Mouse (Mus musculus) midbrain, embryonic 12.5 days (tissue): ENCODE measurements around the gene Dennd2c. TPM values are rescaled to one million over a fixed set of nuclear protein-coding genes. Genes with fewer than 3 reads are reported as not detected.

ENCODE experiments used
- ATAC-seq: fragments of 200-750 bp; cut with Nextera tagmentation; 2 replicates; pipeline ENCODE4 v1.8.0; 2017; ENCODE audit warnings: low read depth, moderate TSS enrichment, moderate library complexity; ENCODE audit not compliant: low FRiP score
- H3K27ac ChIP-seq: fragments of 300-500 bp; sonication (generic); replicated peaks from 2 replicates; pipeline ENCODE4 v1.5.1; 2016; ENCODE audit warnings: mild to moderate bottlenecking
- H3K27me3 ChIP-seq: fragments of 300-500 bp; sonication (generic); 2 replicates; pipeline ENCODE4 v1.6.1; 2016; ENCODE audit warnings: mild to moderate bottlenecking
- H3K36me3 ChIP-seq: fragments of 300-500 bp; sonication (generic); 2 replicates; pipeline ENCODE4 v1.6.1; 2016
- H3K4me1 ChIP-seq: fragments of 300-500 bp; sonication (generic); 2 replicates; pipeline ENCODE4 v1.6.1; 2016
- H3K4me2 ChIP-seq: fragments of 300-500 bp; sonication (generic); replicated peaks from 2 replicates; pipeline ENCODE4 v1.6.1; 2016; ENCODE audit warnings: mild to moderate bottlenecking, moderate library complexity
- H3K4me3 ChIP-seq: fragments of 300-500 bp; sonication (generic); 2 replicates; pipeline ENCODE4 v1.5.1; 2016; ENCODE audit warnings: mild to moderate bottlenecking
- H3K9ac ChIP-seq: fragments of 300-500 bp; sonication (generic); replicated peaks from 2 replicates; pipeline ENCODE4 v1.6.1; 2016; ENCODE audit warnings: mild to moderate bottlenecking, moderate library complexity
- H3K9me3 ChIP-seq: fragments of 300-500 bp; sonication (generic); 2 replicates; pipeline ENCODE4 v1.6.1; 2016; ENCODE audit warnings: mild to moderate bottlenecking
- WGBS: fragments of 180-500 bp; shearing (Covaris S2); methylation state at CpG from one replicate; pipeline ENCODE4 v1.1.7; 2016; 5-methylcytosine and 5-hydroxymethylcytosine counted together
- polyA plus RNA-seq: library from polyadenylated mRNA; unstranded; fragments of >200 nt; fragmentation: Nextera tagmentation; extraction: Ambion mirVana; gene quantifications from 2 replicates; pipeline ENCODE4 v1.2.1, GENCODE M21; 2016

Dennd2c gene
- polyA plus RNA-seq, 1 experiment from 2014 or later = 3.5 TPM

DNA sequence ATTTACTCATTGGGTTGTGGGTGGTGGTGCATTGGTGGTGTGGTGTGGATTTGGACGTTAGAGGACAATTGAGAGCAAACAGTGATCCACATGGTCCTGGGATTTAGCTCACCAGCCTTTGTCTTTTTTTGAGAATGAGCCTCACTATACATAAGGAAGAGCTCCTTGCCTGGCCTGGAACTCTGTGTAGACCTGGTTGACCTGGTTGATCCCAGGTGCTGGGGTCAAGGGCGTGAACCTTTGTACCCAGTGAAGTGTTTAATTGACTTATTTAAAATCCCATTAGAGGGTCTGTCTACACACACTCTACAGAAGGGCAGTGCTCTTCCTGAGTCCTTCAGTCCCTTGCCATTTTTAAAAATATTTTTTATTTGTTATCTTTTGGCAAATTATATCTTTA is 42.9 kb downstream of the Dennd2c start:
- 56% methylated on average over 2 of the region's 2 CpGs for WGBS
- H3K4me3 ChIP-seq = no peak overlapping the region

DNA sequence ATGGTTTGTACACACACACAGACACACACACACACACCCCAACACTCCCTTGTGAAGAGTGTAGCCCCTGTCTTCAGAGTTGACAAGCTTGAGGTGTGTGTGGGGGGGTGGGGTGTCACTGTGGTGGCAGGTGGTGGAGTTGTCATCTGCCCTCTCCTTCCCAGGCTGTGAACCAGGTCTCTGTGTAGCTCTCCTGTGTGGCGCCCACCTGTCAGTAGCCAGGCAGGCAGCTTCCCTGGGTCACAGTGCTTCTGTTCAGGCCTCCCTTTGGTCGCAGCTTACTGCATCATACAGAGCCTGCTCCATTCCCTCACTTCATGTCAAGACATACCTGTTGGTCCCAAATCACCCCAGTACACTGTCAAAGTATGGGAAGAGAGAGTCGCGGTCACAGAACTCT is 43.4 kb downstream of the Dennd2c start:
- Histone ChIP-seq H3K9ac (no peak overlapping the region), H3K4me3 (no peak overlapping the region), H3K4me2 (no peak overlapping the region), H3K9me3 (no peaks in the 10 kb centered on the region), H3K36me3 (no peaks in the 10 kb centered on the region), H3K27ac (no peak overlapping the region), H3K4me1 (no peaks in the 10 kb centered on the region), H3K27me3 (no peaks in the 10 kb centered on the region)
- WGBS = 79% methylated on average over 4 of the region's 4 CpGs
- ATAC-seq = no peak

More for the DNA sequence above, 42.9 kb downstream of the Dennd2c start:
- no peak for ATAC-seq
- H3K4me1 ChIP-seq = no peaks in the 10 kb centered on the region
- no peak overlapping the region for H3K9ac ChIP-seq
- no peak overlapping the region for H3K4me2 ChIP-seq
- H3K36me3 ChIP-seq = no peaks in the 10 kb centered on the region
- no peak overlapping the region for H3K27ac ChIP-seq
- no peaks in the 10 kb centered on the region for H3K9me3 ChIP-seq
- no peaks in the 10 kb centered on the region for H3K27me3 ChIP-seq

DNA sequence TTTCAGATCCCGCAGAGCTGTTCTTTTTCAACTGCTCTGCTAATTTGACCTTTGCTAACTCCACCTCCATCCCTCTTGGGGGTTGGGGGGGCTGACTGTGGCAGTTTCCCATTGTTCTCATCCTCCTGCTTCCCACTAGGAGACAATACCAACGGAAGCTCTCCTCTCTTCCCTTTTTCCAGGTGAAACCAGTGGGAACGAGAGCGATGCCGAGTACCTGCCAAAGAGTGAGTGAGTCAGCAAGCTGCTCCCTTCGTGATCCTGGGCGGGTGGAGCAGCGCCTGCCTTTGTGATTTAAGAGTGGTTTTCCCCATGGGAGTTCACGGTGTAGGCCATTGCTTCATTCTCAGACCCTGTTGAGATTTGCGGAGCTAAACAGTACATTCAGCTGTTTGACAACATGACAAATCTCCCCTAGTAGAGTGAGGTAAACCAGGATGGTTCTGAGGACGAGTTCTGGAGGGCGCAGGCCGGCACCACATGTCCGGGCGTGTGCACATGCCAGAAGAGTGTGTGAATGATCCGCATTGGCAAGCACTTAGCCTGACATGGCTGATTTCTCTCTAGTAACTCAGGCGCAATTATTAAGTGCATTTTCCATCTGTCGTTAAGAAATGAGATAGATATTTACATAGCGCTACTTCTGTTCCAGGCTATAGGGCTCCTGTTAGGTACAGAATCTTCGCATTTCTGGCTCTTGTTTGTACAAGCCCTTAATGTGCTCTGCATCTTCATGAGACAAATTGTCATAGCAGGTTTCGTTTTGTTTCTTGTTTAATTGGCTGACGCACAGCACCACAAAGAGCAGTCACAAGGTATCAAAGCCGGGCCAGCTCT is 44.1 kb downstream of the Dennd2c start:
- H3K4me1 ChIP-seq = no peaks in the 10 kb centered on the region
- ATAC-seq = no peak
- no peaks in the 10 kb centered on the region for H3K36me3 ChIP-seq
- no peak overlapping the region for H3K9ac ChIP-seq
- no peaks in the 10 kb centered on the region for H3K9me3 ChIP-seq
- no peak overlapping the region for H3K27ac ChIP-seq
- H3K27me3 ChIP-seq = no peaks in the 10 kb centered on the region
- H3K4me3 ChIP-seq = no peak overlapping the region
- no peak overlapping the region for H3K4me2 ChIP-seq
- 69% methylated on average over 23 of the region's 23 CpGs for WGBS

DNA sequence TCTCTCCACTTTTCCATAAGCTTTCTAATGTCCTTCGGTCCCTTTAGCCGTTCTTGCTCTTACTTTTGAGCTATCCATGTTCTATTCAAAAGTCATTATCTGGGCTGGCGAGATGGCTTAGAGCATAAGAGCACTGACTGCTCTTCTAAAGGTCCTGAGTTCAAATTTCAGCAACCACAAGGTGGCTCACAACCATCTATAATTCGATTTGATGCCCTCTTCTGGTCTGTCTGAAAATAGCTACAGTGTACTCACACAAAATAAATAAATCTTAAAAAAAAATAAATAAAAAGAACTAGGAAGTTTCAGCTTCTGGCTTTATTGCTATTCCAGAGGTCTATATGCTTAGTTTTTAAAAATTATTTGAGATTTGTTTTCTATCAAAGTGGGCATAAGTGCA is 45.4 kb downstream of the Dennd2c start:
- 84% methylated on average over 4 of the region's 4 CpGs for WGBS
- no peaks in the 10 kb centered on the region for H3K27me3 ChIP-seq
- H3K4me1 ChIP-seq = no peaks in the 10 kb centered on the region
- H3K4me2 ChIP-seq = no peak overlapping the region
- H3K4me3 ChIP-seq = no peak overlapping the region
- no peak for ATAC-seq
- no peaks in the 10 kb centered on the region for H3K36me3 ChIP-seq
- no peak overlapping the region for H3K27ac ChIP-seq
- no peak overlapping the region for H3K9ac ChIP-seq
- no peaks in the 10 kb centered on the region for H3K9me3 ChIP-seq

DNA sequence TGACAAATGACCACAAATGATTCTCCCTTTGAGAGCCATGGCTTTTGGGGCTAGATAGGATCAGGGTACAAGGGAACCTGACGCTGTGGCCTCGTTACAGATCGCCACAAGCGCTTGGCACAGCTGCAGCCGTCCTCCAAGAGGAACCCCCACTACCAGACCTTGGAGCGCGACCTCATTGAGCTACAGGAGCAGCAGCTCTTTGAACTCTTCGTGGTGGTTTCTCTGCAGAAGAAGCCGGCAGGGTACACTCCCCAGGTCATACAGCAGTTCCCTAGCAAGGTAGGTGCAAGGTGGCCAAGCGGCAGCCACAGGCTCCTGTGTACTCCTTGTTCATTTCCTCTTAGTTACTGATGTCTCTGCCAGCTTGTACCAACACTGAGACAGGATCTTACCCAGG is 46.5 kb downstream of the Dennd2c start:
- no peaks in the 10 kb centered on the region for H3K36me3 ChIP-seq
- H3K4me1 ChIP-seq = no peaks in the 10 kb centered on the region
- H3K4me3 ChIP-seq = no peak overlapping the region
- H3K9me3 ChIP-seq = no peaks in the 10 kb centered on the region
- no peak overlapping the region for H3K27ac ChIP-seq
- H3K27me3 ChIP-seq = no peaks in the 10 kb centered on the region
- ATAC-seq = no peak
- 90% methylated on average over 10 of the region's 10 CpGs for WGBS
- H3K4me2 ChIP-seq = no peak overlapping the region
- H3K9ac ChIP-seq = no peak overlapping the region

DNA sequence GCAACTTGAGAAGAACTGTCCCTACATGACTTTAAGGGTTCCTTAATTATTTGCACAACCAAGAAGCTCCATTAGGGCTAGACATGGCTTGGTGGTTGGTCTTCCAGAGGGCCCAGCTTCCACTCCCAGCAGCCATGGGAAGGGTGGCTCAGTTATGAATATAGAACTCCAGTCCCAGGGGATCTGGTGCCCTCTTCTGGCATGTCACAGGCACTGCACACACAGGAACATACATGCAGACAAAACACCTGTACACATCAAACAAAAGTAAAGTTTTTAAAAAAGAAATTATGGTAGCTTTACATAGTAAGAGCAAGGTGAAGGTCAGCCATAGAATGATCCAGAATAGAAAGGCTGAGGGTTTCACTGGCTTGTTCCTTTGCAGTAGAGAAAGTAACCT is 51.4 kb downstream of the Dennd2c start:
- H3K27ac ChIP-seq = no peak overlapping the region
- no peak overlapping the region for H3K9ac ChIP-seq
- no peak overlapping the region for H3K4me3 ChIP-seq
- no peaks in the 10 kb centered on the region for H3K36me3 ChIP-seq
- no peaks in the 10 kb centered on the region for H3K9me3 ChIP-seq
- no peak overlapping the region for H3K4me2 ChIP-seq
- no peaks in the 10 kb centered on the region for H3K27me3 ChIP-seq
- no peaks in the 10 kb centered on the region for H3K4me1 ChIP-seq
- ATAC-seq = no peak

DNA sequence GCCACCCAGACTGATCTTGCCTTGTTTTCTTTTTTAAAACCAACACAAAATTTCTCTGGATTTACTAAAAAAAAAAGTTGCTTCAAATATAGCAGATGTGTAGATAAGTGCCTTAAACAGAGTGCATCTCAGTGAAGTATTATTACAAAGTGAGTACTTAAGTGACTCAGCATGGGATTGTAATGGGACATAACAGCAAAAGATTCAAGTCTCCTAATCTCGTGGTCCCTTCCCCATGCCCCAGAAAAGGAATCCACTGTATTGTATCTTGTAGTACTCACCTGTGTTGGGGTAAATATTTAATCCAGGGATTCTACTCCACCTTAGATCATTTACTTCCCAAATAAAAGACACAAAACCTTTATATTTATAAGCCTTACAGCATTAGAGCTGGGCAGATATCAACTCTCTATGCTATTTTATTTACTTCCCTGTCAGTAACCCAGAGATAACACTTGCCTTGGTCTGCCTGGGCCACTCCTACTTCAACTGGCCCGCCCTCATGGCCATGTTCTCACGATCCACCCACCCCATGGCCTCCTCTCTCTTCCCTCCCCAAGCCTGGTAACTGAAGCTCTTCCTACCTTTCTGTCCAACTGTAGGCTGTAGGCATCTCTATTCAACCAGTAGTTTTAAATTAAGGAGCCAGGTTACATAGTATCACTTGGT is 57.0 kb downstream of the Dennd2c start:
- Histone ChIP-seq H3K9ac (no peak overlapping the region), H3K4me1 (no peaks in the 10 kb centered on the region), H3K27ac (no peak overlapping the region), H3K4me3 (no peak overlapping the region), H3K36me3 (no peaks in the 10 kb centered on the region), H3K27me3 (no peaks in the 10 kb centered on the region), H3K9me3 (no peaks in the 10 kb centered on the region), H3K4me2 (no peak overlapping the region)
- ATAC-seq = no peak
- 60% methylated on average over 3 of the region's 3 CpGs for WGBS

DNA sequence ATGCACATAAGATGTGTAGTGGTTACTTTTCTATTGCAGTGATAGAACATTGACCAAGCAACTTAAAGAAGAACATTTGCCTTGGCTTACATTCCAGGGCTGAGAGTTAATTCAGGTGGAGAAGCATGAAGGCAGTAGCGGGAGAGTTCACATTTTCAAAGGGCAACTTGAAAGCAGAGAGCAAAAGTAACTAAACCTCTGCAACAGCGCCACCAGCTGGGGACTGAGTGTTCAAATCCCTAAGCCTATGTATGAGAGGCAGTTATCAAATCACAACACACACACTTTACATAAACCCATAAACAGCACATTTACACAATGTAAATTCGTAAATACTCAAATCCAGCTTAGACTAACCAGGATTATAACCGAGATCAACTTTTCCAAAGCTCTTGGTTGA is 67.4 kb downstream of the Dennd2c start:
- Histone ChIP-seq H3K9ac (no peak overlapping the region), H3K9me3 (no peaks in the 10 kb centered on the region), H3K4me3 (no peak overlapping the region), H3K4me1 (peaks cover 12% of the 10 kb centered on the region), H3K27me3 (no peaks in the 10 kb centered on the region), H3K27ac (no peak overlapping the region), H3K4me2 (no peak overlapping the region), H3K36me3 (peaks cover 12% of the 10 kb centered on the region)
- no peak for ATAC-seq
- 11% methylated on average over 4 of the region's 4 CpGs for WGBS

DNA sequence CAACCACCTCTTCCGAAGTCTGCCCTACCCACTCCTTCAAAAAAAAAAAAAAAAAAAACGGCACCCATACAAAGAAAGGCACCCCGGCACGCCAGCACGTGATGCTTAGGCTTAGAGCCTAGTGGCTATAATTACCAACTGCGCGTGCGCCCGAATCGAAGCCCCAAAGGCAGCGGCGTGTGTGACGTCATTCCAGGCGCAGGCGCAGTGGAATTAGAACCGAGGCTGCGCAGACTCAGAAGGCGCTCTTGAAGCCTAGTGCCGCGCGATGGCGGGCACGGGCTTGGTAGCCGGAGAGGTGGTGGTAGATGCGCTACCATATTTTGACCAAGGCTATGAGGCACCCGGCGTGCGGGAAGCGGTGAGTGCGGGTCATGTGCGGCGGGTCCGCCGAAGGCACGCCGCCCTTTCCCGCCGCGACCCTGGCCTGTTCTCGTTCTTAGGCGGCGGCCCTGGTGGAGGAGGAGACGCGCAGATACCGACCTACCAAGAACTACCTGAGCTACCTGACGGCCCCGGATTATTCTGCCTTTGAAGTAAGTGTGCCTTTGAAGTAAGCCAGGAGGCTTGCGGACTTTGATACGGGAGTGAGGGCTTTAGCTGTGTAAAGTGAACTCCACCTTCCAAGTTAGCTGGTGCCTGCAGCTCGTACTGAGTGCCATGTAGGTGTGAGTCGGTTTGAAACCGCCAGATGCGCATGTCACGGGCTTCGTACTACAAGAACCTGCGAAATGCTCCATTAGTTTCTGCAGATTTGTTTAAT is 69.3 kb downstream of the Dennd2c start, which contains the start of gene Bcas2:
Gene Bcas2 (plus strand): TSS at position 151 of the 763 bp plus-strand sequence.
- Histone ChIP-seq H3K27ac (peak within 1 kb of the TSS; percentile 63), H3K27me3 (no peaks in the 10 kb centered on the region), H3K4me2 (peak within 1 kb of the TSS; percentile 78), H3K9me3 (no peaks in the 10 kb centered on the region), H3K9ac (peak within 1 kb of the TSS; percentile 87), H3K4me3 (peak within 1 kb of the TSS; percentile 77), H3K36me3 (peaks cover 28% of the 10 kb centered on the region), H3K4me1 (peaks cover 12% of the 10 kb centered on the region)
- under 1% methylated on average over 56 of the region's 56 CpGs for WGBS
- ATAC-seq = peak; percentile 96

DNA sequence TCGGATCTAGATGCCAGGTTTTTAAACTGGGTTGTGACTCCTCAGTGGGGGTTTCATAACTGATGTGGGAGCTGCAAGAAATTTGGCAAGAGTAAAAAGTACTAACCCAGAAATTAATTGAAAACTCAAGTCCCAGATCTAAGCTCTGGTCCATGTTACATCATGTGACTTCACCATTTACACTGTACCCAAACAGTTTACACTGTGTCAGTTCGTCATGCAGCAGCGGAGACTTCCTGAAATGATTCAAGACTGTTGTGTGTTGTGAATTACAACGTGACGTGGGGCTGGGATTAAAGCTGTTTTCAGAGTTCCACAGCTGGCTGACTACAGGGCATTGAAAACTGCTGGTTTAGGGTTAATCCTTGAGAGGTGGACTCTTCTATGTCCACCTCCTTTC is 70.2 kb downstream of the Dennd2c start:
- WGBS = 54% methylated on average over 5 of the region's 5 CpGs
- peaks cover 33% of the 10 kb centered on the region for H3K36me3 ChIP-seq
- H3K4me3 ChIP-seq = peak overlapping the region; percentile 77
- H3K9ac ChIP-seq = peak overlapping the region; percentile 87
- H3K27ac ChIP-seq = no peak overlapping the region
- peaks cover 12% of the 10 kb centered on the region for H3K4me1 ChIP-seq
- no peaks in the 10 kb centered on the region for H3K9me3 ChIP-seq
- ATAC-seq = no peak
- no peaks in the 10 kb centered on the region for H3K27me3 ChIP-seq
- H3K4me2 ChIP-seq = peak overlapping the region; percentile 78

DNA sequence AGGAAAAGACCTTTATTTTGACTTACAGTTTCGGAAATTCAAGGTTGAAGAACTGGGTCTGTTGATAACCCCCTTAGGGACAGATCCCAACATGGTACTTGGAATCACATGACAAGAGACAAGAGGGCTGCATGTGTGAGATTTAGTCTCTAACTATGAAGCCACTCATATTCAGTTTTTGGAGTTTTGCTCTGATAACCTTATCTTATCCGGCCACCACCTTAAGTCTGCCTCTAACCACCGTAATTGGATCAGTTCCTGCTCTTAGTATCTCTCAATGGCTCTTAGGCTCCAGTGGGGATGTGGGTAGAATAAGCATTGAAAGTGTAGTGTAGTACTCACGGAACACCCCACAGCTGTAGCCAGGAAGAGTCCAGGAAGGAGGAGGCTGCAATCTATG is 74.3 kb downstream of the Dennd2c start:
- no peaks in the 10 kb centered on the region for H3K9me3 ChIP-seq
- H3K36me3 ChIP-seq = peaks cover 53% of the 10 kb centered on the region
- H3K4me3 ChIP-seq = no peak overlapping the region
- no peak for ATAC-seq
- no peak overlapping the region for H3K27ac ChIP-seq
- H3K4me2 ChIP-seq = no peak overlapping the region
- no peaks in the 10 kb centered on the region for H3K27me3 ChIP-seq
- peaks cover 7% of the 10 kb centered on the region for H3K4me1 ChIP-seq
- H3K9ac ChIP-seq = no peak overlapping the region
- WGBS = 94% methylated on average over 4 of the region's 4 CpGs

DNA sequence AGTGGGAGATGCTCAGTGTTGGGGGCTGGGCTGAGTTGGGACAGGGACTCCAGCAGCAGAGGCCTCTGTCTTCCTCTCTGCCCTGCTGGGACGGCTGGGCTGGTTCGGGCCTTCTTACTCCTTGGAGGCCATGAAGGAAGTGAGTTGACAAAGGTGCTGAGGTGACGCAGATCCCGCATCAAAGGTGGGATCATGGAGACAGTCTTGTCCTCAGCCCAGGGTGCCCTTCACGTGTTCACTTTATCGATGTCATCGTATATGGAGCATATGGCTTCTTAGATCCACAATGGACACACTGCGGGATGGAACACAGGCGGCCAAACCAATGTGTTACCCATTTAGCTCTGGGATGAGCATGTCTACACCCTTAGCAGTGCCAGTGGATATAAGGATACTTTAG is 77.1 kb downstream of the Dennd2c start:
- Histone ChIP-seq H3K4me3 (no peak overlapping the region), H3K4me1 (no peaks in the 10 kb centered on the region), H3K27ac (no peak overlapping the region), H3K27me3 (no peaks in the 10 kb centered on the region), H3K36me3 (peaks cover 43% of the 10 kb centered on the region), H3K4me2 (no peak overlapping the region), H3K9me3 (no peaks in the 10 kb centered on the region), H3K9ac (no peak overlapping the region)
- no peak for ATAC-seq
- 91% methylated on average over 9 of the region's 9 CpGs for WGBS
